Mouse (Mus musculus): ENCODE data around the gene Apoa1.

Gene Apoa1

GRCm38 (mm10) chr9:46228491-46228890, at the start of gene Apoa1:
Apoa1 (plus strand) TSS chr9:46228580.
- no peak for DNase-seq (ENCODE audit: low spot score in 2 of 2)

GRCm38 (mm10) chr9:46178595-46178994, 49.8 kb upstream of the Apoa1 start:
- DNase-seq (ENCODE audit: low spot score in 2 of 2) = no peak

GRCm38 (mm10) chr9:46181297-46181696, 47.1 kb upstream of the Apoa1 start:
- DNase-seq (ENCODE audit: low spot score in 2 of 2) = no peak

DNA sequence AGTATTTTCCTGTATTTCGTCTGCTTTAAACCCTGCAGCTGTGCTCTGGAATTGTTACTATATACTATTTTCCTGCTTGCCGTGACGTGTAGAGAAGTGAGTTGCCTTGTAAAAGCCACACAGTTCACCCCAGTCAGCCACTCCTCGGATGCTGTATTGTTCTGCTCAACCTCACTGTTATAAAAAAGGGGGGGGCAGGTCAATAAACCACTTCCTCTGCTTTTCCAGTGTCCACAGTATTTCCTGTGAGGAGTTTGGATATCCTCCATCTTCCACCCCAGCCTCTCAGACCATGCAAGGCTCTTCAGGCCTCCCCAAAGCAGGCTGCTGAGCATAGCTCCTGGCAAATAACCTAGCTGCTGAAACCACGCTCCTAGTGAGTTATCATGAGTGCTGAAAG, 43.8 kb upstream of the Apoa1 start:
- DNase-seq (ENCODE audit: low spot score in 2 of 2) = no peak

- no peak for DNase-seq (ENCODE audit: low spot score in 2 of 2)
These were observed 43.2 kb upstream of the Apoa1 start for GRCm38 (mm10) chr9:46185191-46185590.

DNA sequence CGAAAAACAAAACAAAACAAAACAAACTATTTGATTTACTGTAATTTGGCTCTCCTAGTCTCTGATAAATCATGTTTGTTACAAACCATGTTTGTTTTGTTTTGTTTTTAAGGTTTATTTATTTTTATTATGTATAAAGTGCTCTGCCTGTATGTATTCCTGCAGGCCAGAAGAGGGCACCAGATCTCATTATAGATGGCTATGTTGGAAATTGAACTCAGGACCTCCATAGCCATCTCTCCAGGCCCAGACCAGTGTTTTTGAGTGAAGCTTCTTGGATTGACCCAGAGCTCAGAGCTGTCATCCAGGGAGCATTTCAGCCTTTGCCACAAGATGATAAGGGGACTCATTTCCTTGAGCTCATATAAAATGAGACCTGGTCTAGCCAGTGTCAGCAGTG, 42.0 kb upstream of the Apoa1 start:
- no peak for DNase-seq (ENCODE audit: low spot score in 2 of 2)

DNA sequence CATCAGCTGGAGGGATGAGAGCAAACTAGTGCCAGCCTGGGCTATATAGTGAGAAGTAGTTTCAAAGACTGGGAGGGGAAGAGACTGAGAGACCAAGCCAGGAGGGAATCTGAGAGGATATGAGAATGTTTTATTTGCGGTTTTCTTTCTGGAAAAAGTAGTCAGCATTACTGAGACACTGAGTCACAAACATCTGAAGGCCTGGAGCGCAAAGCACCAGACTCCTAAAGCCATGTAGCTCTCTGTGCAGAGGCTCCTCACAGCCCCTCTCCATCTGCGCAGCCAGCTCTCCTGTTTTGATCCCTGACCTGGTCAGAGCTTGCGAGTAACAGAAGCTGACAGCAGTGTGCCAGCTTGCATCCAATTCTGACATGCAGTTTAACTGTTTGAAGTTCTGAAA, 40.0 kb upstream of the Apoa1 start:
- DNase-seq (ENCODE audit: low spot score in 2 of 2) = no peak

DNA sequence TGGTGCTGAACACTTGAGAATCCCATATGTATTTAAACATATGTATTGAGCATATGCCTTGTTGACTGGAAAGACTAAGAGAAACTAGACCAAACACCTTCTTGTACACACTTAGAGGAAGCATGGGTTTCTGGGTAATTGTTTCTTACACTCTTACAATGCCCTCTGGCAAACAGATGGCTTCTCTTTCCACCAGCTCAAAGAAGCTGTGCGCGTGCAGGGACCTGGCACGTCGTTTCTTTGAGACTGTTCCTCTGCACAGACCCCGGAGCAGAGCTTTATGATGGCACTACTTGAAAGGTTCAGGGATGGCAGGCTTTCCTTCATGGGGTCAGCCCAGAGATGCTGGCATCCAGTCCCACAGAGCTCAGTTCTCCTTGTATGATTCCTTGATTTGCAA, 39.4 kb upstream of the Apoa1 start:
- DNase-seq (ENCODE audit: low spot score in 2 of 2) = no peak

GRCm38 (mm10) chr9:46189381-46189780, 39.0 kb upstream of the Apoa1 start:
- no peak for DNase-seq (ENCODE audit: low spot score in 2 of 2)

GRCm38 (mm10) chr9:46191234-46191633, 37.1 kb upstream of the Apoa1 start:
- no peak for DNase-seq (ENCODE audit: low spot score in 2 of 2)

- no peak for DNase-seq (ENCODE audit: low spot score in 2 of 2)
These were observed 36.7 kb upstream of the Apoa1 start for GRCm38 (mm10) chr9:46191644-46192043.

GRCm38 (mm10) chr9:46192642-46193041, 35.7 kb upstream of the Apoa1 start:
- DNase-seq (ENCODE audit: low spot score in 2 of 2) = no peak

DNA sequence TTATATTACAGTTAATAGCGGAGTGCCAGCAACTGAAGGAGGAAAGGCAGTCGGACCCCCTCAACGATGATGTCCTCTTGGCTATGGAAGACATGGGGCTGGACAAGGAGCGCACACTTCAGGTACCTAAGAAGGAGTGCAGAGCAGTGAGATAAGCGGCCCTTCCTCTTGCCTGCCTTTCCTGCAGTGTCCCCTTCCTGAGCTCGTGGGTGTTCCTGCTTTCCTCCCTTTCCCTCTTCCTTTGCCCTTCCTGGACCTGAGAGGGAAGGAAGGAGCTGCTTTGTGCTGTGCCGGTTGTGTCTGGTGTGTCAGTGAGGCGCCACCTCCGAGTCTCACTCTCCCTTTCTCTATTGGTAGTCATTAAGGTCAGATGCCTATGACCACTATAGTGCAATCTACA, 33.6 kb upstream of the Apoa1 start:
- DNase-seq (ENCODE audit: low spot score in 2 of 2) = no peak

- no peak for DNase-seq (ENCODE audit: low spot score in 2 of 2)
These were observed 31.6 kb upstream of the Apoa1 start for GRCm38 (mm10) chr9:46196699-46197169.

- DNase-seq (ENCODE audit: low spot score in 2 of 2) = peak in 1 of 2 experiments; percentile 45
These were observed 29.9 kb upstream of the Apoa1 start for GRCm38 (mm10) chr9:46198461-46198860.

DNA sequence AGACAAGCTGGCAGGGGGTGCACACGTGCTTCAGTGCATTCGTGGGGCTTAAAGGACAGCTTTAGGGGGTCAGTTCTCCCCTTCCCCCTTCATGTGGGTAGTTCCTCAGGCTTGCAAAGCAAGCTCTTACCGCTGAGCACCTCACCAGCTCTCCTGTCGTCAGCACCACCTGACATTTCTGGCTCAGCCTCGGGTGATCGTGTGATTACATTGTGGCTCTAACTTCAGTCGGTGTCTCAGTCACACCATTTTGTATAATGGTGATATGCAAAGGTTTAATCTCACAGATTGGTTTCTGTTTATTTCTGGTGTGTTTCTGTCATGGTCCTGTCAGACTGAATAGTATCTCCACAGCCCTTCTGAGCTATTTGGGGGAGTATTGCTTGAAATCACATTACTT, 29.4 kb upstream of the Apoa1 start:
- no peak for DNase-seq (ENCODE audit: low spot score in 2 of 2)

DNA sequence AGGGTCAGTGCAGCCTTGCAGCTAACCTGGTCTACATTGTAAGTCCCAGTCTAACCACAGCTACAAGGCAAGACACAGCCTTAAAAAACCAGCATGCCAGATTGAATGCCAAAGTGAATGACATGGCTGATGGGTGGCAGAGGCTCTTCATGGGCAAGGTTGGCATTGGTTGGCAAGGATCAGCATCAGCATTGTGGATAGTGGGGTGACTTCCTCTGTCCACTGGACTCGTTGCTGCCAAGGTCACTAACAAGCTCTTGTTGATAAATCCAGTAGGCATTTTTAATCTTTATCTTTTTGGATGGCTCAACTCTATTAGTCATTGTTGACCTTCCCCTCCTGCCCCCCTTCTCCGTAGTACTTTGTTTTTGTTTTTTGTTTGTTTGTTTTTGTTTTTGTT, 28.8 kb upstream of the Apoa1 start:
- no peak for DNase-seq (ENCODE audit: low spot score in 2 of 2)

- DNase-seq (ENCODE audit: low spot score in 2 of 2) = no peak
These were observed 21.4 kb upstream of the Apoa1 start for GRCm38 (mm10) chr9:46206834-46207500.

DNA sequence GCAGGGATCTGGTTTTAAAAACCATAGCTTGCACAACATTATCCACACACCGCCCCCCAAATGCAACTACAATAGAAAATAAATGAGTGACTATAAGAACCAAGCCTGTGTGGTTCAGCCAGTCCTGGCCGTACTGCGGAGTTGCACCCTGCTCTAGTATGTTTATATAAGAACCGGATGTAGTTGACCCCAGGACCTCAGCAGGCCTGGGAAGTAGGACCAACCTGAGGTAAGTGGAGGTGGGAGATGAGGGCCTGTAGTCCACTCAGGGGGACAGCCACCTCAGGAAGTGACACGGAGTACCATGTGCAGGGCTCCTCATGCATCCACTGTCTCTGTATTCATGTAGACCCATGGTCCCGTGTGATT, 20.9 kb upstream of the Apoa1 start:
- no peak for DNase-seq (ENCODE audit: low spot score in 2 of 2)

DNA sequence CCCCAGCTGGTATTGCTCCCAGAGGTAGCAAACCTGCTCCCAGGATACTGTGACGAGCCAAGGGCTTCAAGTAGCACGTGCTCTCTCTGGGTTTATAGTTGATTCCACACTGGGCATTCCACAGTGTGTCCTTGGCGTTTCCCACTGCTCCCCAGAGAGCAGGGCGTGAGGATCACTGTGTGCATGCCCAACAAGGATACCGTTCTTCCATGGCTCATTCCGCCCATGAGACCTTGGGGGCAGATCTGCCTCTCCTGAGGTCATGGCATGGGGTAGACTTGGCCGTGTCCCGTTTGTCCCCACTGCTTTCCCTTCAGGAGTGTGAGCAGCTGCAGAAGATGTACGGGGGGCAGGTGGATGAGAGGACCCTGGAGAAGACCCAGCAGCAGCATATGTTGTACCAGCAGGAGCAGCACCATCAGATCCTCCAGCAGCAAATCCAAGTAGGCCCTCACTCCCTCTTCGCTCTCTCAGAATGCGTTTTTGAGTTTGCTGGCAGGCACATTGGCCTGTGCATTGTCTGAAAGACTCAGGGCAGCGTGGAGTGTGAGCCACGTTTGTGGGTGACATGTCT, 19.9 kb upstream of the Apoa1 start:
- DNase-seq (ENCODE audit: low spot score in 2 of 2) = no peak

GRCm38 (mm10) chr9:46210473-46210872, 17.9 kb upstream of the Apoa1 start:
- no peak for DNase-seq (ENCODE audit: low spot score in 2 of 2)

DNA sequence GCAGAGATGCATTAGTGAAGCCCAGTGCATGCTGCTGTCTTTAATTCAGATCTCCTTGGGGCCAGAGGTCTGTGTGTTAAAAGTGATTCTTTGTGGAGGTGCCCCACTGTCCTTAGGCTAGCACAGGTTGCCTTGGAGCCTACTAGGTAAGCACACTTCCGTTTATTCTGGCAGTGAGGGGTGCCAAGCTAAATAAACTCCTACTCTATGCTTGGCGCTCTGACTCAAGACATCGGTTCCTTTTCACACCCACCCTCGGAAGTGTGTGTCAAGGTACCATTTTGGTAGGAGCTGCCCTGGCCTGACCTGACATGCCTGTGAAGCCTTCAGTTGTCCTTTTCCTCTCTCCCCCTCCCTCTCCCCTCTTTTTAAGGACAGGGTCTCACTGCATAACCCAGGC, 14.1 kb upstream of the Apoa1 start:
- DNase-seq (ENCODE audit: low spot score in 2 of 2) = no peak

- no peak for DNase-seq (ENCODE audit: low spot score in 2 of 2)
These were observed 13.4 kb upstream of the Apoa1 start for GRCm38 (mm10) chr9:46214946-46215337.

All from right cerebral cortex, postnatal 10 days (tissue).